Comparison of ENCODE assay signal across 9 mouse cellular contexts in genomic region chr4:138153980-138154379, GRCm38 (mm10).
DNase-seq lines count a peak whose midpoint lies in the region; ATAC-seq lines count a peak whose summit lies in the region.
"Had no signal": no experiment of that assay in that cellular context is flagged by ENCODE, and none has a peak within 500 bp of the region (broad histone marks: within the 10 kb centered on the region; RNA-seq: fewer than 3 reads in every experiment).

No protein-coding gene starts in this region.

- no peaks in the 10 kb centered on the region for H3K4me1 ChIP-seq in hindbrain, embryonic 10.5 days (replicated peaks)
- H3K4me1 ChIP-seq in hindbrain, embryonic 16.5 days (ENCODE audit: control insufficient read depth, insufficient read depth, low read depth, low read length), result no peaks in the 10 kb centered on the region
- no peaks in the 10 kb centered on the region for H3K4me1 ChIP-seq in embryonic facial prominence, embryonic 10.5 days
- no peaks in the 10 kb centered on the region for H3K4me1 ChIP-seq in hindbrain, embryonic 12.5 days

- 54% methylated on average over 3 of the region's 3 CpGs for WGBS in hindbrain, embryonic 10.5 days
- WGBS in hindbrain, embryonic 16.5 days, result 52% methylated on average over 3 of the region's 3 CpGs
- WGBS in embryonic facial prominence, embryonic 10.5 days, result 50% methylated on average over 3 of the region's 3 CpGs
- WGBS in hindbrain, embryonic 12.5 days, result 56% methylated on average over 3 of the region's 3 CpGs

- no peak overlapping the region for H3K4me2 ChIP-seq in hindbrain, embryonic 16.5 days (ENCODE audit: low read length)
- H3K4me2 ChIP-seq in hindbrain, embryonic 12.5 days (replicated peaks), result no peak overlapping the region

- no peaks in the 10 kb centered on the region for H3K27me3 ChIP-seq in hindbrain, embryonic 10.5 days (ENCODE audit: insufficient read depth, poor library complexity, severe bottlenecking)
- no peaks in the 10 kb centered on the region for H3K27me3 ChIP-seq in hindbrain, embryonic 16.5 days (replicated peaks; ENCODE audit: control insufficient read depth, insufficient read depth, low read length)
- H3K27me3 ChIP-seq in embryonic facial prominence, embryonic 10.5 days (replicated peaks; ENCODE audit: low read depth, poor library complexity, severe bottlenecking), result no peaks in the 10 kb centered on the region
- H3K27me3 ChIP-seq in hindbrain, embryonic 12.5 days, result no peaks in the 10 kb centered on the region
- H3K27me3 ChIP-seq: megakaryocyte, embryonic 14.5 days had no signal

- no peak overlapping the region for H3K27ac ChIP-seq in hindbrain, embryonic 10.5 days
- no peak overlapping the region for H3K27ac ChIP-seq in hindbrain, embryonic 16.5 days (ENCODE audit: low read depth, low read length)
- H3K27ac ChIP-seq in embryonic facial prominence, embryonic 10.5 days (replicated peaks), result no peak overlapping the region
- no peak overlapping the region for H3K27ac ChIP-seq in hindbrain, embryonic 12.5 days

- H3K9ac ChIP-seq in hindbrain, embryonic 16.5 days (ENCODE audit: low read depth, low read length), result no peak overlapping the region
- H3K9ac ChIP-seq in hindbrain, embryonic 12.5 days, result no peak overlapping the region

- H3K9me3 ChIP-seq in hindbrain, embryonic 10.5 days, result no peaks in the 10 kb centered on the region
- no peaks in the 10 kb centered on the region for H3K9me3 ChIP-seq in hindbrain, embryonic 16.5 days (ENCODE audit: control insufficient read depth, low read length)
- H3K9me3 ChIP-seq in embryonic facial prominence, embryonic 10.5 days, result no peaks in the 10 kb centered on the region
- no peaks in the 10 kb centered on the region for H3K9me3 ChIP-seq in hindbrain, embryonic 12.5 days (replicated peaks)
- H3K9me3 ChIP-seq: megakaryocyte, embryonic 14.5 days had no signal

- DNase-seq in hindbrain, embryonic 10.5 days (ENCODE audit: low spot score), result peak; percentile 30
- DNase-seq in CD4-positive helper T cell, adult 2 months (ENCODE audit: low read depth, low spot score), result peak; percentile 54
- peak; percentile 69 for DNase-seq in ZHBTc4 (ENCODE audit: low read depth, low spot score)
- peak; percentile 38 for DNase-seq in embryonic facial prominence, embryonic 10.5 days (ENCODE audit: low spot score)
- no peak for DNase-seq in layer of hippocampus, adult 11-12 months (ENCODE audit: low spot score)

- no peak overlapping the region for H3K4me3 ChIP-seq in hindbrain, embryonic 10.5 days
- no peak overlapping the region for H3K4me3 ChIP-seq in hindbrain, embryonic 16.5 days (ENCODE audit: low read length)
- no peak overlapping the region for H3K4me3 ChIP-seq in embryonic facial prominence, embryonic 10.5 days
- H3K4me3 ChIP-seq in hindbrain, embryonic 12.5 days, result no peak overlapping the region
- H3K4me3 ChIP-seq: megakaryocyte, embryonic 14.5 days had no signal

- ATAC-seq in hindbrain, embryonic 16.5 days, result no peak
- 0 out of 2 replicates have a peak, but pooled peaks have one; percentile 35 for ATAC-seq in megakaryocyte, adult 5-6 weeks (ENCODE audit: poor library complexity, severe bottlenecking)
- no peak for ATAC-seq in hindbrain, embryonic 12.5 days (ENCODE audit: low FRiP score)

- peaks cover 91% of the 10 kb centered on the region for H3K36me3 ChIP-seq in hindbrain, embryonic 10.5 days
- H3K36me3 ChIP-seq in hindbrain, embryonic 16.5 days (ENCODE audit: control insufficient read depth, insufficient read depth, low read length), result peaks cover 11% of the 10 kb centered on the region
- peaks cover 92% of the 10 kb centered on the region for H3K36me3 ChIP-seq in embryonic facial prominence, embryonic 10.5 days (replicated peaks)
- peaks cover 61% of the 10 kb centered on the region for H3K36me3 ChIP-seq in hindbrain, embryonic 12.5 days
